Mouse (Mus musculus) B cell, adult 2 months (primary cell): ENCODE measurements around the gene Steap3.
"Not testable (repeated sequence)": the region's sequence is repeated elsewhere in the genome, so short reads cannot be mapped to it uniquely, and the experiment has no call there.

ENCODE experiments used
- DNase-seq, 2 experiments: peaks; one replicate each; pipeline ENCODE4 v3.0.0; 2022

Steap3 gene

GRCm38 (mm10) chr1:120272605-120273004 lies at the start of gene Steap3:
Steap3 (minus strand) TSS chr1:120272705.
- DNase-seq, result no peak

- no peak for DNase-seq
Observed at GRCm38 (mm10) chr1:120321270-120322021, 48.9 kb upstream of the Steap3 start.

- no peak for DNase-seq
Observed at GRCm38 (mm10) chr1:120305801-120306200, 33.3 kb upstream of the Steap3 start.

- DNase-seq, result no peak
Observed at GRCm38 (mm10) chr1:120296936-120297335, 24.4 kb upstream of the Steap3 start.

GRCm38 (mm10) chr1:120293803-120294202 lies 21.3 kb upstream of the Steap3 start:
- peak; percentile 49 to 60 for DNase-seq

- no peak for DNase-seq
Observed at GRCm38 (mm10) chr1:120291709-120292108, 19.2 kb upstream of the Steap3 start.

- no peak for DNase-seq
Observed at GRCm38 (mm10) chr1:120289843-120290242, 17.3 kb upstream of the Steap3 start.

GRCm38 (mm10) chr1:120287679-120288078 lies 15.2 kb upstream of the Steap3 start:
- DNase-seq, result no peak

- DNase-seq, result not testable (repeated sequence)
Observed at GRCm38 (mm10) chr1:120276058-120276457, 3.6 kb upstream of the Steap3 start.

- DNase-seq, result no peak
Observed at GRCm38 (mm10) chr1:120275224-120275623, 2.7 kb upstream of the Steap3 start.

GRCm38 (mm10) chr1:120270882-120271281 lies 1.6 kb downstream of the Steap3 start:
- no peak for DNase-seq

- no peak for DNase-seq
Observed at GRCm38 (mm10) chr1:120270115-120270514, 2.4 kb downstream of the Steap3 start.

- DNase-seq, result no peak
Observed at GRCm38 (mm10) chr1:120267631-120268030, 4.9 kb downstream of the Steap3 start.

GRCm38 (mm10) chr1:120266460-120266859 lies 6.0 kb downstream of the Steap3 start:
- DNase-seq, result no peak

- DNase-seq, result peak; percentile 76 to 77
Observed at GRCm38 (mm10) chr1:120264861-120265686, 7.4 kb downstream of the Steap3 start.

- DNase-seq, result no peak
Observed at GRCm38 (mm10) chr1:120263226-120263625, 9.3 kb downstream of the Steap3 start.

GRCm38 (mm10) chr1:120261166-120261565 lies 11.3 kb downstream of the Steap3 start:
- no peak for DNase-seq

GRCm38 (mm10) chr1:120259249-120259648 lies 13.3 kb downstream of the Steap3 start:
- DNase-seq, result no peak

GRCm38 (mm10) chr1:120258744-120259143 lies 13.8 kb downstream of the Steap3 start:
- peak; percentile 50 to 54 for DNase-seq

- no peak for DNase-seq
Observed at GRCm38 (mm10) chr1:120258245-120258644, 14.3 kb downstream of the Steap3 start.

GRCm38 (mm10) chr1:120253751-120254150 lies 18.8 kb downstream of the Steap3 start:
- no peak for DNase-seq

- peak; percentile 16 to 22 for DNase-seq
Observed at GRCm38 (mm10) chr1:120252519-120253160, 19.9 kb downstream of the Steap3 start.

GRCm38 (mm10) chr1:120251193-120251592 lies 21.3 kb downstream of the Steap3 start:
- DNase-seq, result no peak
